Mouse (Mus musculus): ENCODE measurements around the gene Rlbp1. TPM values are rescaled to one million over a fixed set of nuclear protein-coding genes. Genes with fewer than 3 reads are reported as not detected.
A peak's percentile ranks its signal among the peaks of the same experiment; 100 is the strongest.

Rlbp1 gene
- polyA plus RNA-seq, 1 experiment from 2014 or later, result 0.07 TPM

DNA sequence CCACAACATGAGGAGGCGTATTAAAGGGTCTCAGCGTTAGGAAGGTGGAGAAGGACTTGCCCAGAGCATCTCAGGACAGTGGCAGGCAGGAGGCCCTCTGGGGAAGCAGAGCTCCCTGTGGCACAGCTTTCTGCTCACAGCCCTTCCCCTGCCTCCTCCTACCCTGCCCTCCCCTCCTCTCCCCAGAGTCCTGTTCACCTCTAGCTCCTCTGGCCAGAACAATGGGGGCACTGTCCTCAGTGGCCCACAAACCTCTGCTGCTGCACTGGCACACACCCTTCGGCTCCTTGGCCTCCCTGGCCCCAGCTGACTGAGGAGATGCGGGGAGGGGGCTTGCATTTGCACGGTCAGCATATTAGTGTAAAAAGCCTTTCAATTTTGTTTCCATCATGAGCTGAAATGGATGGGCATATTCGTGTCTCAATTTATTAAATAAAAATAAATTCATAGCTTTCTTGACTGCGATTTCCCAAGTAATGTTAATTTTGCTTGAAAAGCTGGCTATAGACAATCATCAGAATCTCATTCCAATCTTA is 1.9 kb upstream of the Rlbp1 start:
- no peak for ATAC-seq (ENCODE audit: low read depth)
- WGBS (ENCODE audit: insufficient replicate concordance), result 66% methylated on average over 7 of the region's 7 CpGs
- no peaks in the 10 kb centered on the region for H3K36me3 ChIP-seq (ENCODE audit: control insufficient read depth, insufficient read depth)

DNA sequence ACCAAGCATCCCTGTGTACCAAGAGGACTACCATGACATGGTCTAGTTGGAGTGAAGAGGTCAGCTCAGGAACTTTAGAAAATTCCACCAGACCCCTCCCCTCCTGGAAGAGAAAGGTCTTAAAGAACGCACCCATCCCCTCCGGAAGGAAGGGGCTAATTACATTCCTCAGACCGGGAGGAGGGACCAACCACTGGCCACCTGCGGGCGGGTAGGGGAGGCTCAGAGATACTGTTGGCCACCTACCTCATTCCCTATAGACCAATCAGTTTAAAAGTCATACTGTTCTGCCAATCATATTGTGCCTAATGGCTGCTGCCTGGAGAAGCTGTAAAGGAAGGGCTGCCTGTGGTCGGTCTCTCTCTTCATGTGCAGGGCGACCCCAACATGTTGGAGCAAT is 1.1 kb upstream of the Rlbp1 start:
- Histone ChIP-seq H3K4me1 (ENCODE audit: control insufficient read depth, low read depth, low read length) (peaks cover 7% of the 10 kb centered on the region), H3K36me3 (ENCODE audit: control insufficient read depth, insufficient read depth) (no peaks in the 10 kb centered on the region), H3K4me2 (ENCODE audit: low read depth, low read length) (no peak overlapping the region), H3K9ac (ENCODE audit: low read depth, low read length) (no peak overlapping the region), H3K27me3 (ENCODE audit: control insufficient read depth, insufficient read depth, low read depth, low read length) (no peaks in the 10 kb centered on the region), H3K9me3 (replicated peaks; ENCODE audit: control insufficient read depth, low read length) (no peaks in the 10 kb centered on the region), H3K27ac (ENCODE audit: low read length) (no peak overlapping the region), H3K4me3 (ENCODE audit: low read depth, low read length) (no peak overlapping the region)
- no peak for ATAC-seq (ENCODE audit: low read depth)
- WGBS (ENCODE audit: insufficient replicate concordance), result 44% methylated on average over 7 of the region's 7 CpGs

More for the DNA sequence above, 1.9 kb upstream of the Rlbp1 start:
- Histone ChIP-seq H3K9me3 (replicated peaks; ENCODE audit: control insufficient read depth, low read length) (no peaks in the 10 kb centered on the region), H3K9ac (ENCODE audit: low read depth, low read length) (no peak overlapping the region), H3K27ac (ENCODE audit: low read length) (no peak overlapping the region), H3K4me1 (ENCODE audit: control insufficient read depth, low read depth, low read length) (peaks cover 8% of the 10 kb centered on the region), H3K4me3 (ENCODE audit: low read depth, low read length) (no peak overlapping the region), H3K27me3 (ENCODE audit: control insufficient read depth, insufficient read depth, low read depth, low read length) (no peaks in the 10 kb centered on the region), H3K4me2 (ENCODE audit: low read depth, low read length) (no peak overlapping the region)

DNA sequence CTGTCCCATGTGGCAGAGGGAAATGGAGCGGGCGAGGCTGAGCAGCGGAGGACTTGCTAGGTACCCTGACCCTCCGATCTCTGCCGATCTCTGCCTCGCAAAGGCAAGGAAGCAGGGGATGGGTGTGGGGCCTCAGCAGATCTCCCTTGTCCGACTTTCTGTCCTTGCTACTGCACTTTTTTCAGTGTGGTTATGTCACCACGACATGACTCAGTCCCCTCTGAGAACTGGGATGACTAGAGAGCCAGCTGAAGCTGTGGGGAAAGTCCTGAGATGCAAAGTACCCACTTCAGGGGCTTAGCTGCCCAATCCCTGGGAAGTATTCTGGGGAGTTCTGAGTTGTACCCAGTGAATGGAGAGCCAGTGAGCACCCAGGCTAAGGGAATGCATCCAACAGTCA is 292 bp upstream of the Rlbp1 start:
- no peak overlapping the region for H3K4me2 ChIP-seq (ENCODE audit: low read depth, low read length)
- H3K36me3 ChIP-seq (ENCODE audit: control insufficient read depth, insufficient read depth), result no peaks in the 10 kb centered on the region
- no peaks in the 10 kb centered on the region for H3K9me3 ChIP-seq (replicated peaks; ENCODE audit: control insufficient read depth, low read length)
- peaks cover 4% of the 10 kb centered on the region for H3K4me1 ChIP-seq (ENCODE audit: control insufficient read depth, low read depth, low read length)
- H3K27ac ChIP-seq (ENCODE audit: low read length), result no peak overlapping the region
- H3K4me3 ChIP-seq (ENCODE audit: low read depth, low read length), result no peak overlapping the region
- no peak for ATAC-seq (ENCODE audit: low read depth)
- WGBS (ENCODE audit: insufficient replicate concordance), result 47% methylated on average over 8 of the region's 8 CpGs
- no peak overlapping the region for H3K9ac ChIP-seq (ENCODE audit: low read depth, low read length)
- no peaks in the 10 kb centered on the region for H3K27me3 ChIP-seq (ENCODE audit: control insufficient read depth, insufficient read depth, low read depth, low read length)

DNA sequence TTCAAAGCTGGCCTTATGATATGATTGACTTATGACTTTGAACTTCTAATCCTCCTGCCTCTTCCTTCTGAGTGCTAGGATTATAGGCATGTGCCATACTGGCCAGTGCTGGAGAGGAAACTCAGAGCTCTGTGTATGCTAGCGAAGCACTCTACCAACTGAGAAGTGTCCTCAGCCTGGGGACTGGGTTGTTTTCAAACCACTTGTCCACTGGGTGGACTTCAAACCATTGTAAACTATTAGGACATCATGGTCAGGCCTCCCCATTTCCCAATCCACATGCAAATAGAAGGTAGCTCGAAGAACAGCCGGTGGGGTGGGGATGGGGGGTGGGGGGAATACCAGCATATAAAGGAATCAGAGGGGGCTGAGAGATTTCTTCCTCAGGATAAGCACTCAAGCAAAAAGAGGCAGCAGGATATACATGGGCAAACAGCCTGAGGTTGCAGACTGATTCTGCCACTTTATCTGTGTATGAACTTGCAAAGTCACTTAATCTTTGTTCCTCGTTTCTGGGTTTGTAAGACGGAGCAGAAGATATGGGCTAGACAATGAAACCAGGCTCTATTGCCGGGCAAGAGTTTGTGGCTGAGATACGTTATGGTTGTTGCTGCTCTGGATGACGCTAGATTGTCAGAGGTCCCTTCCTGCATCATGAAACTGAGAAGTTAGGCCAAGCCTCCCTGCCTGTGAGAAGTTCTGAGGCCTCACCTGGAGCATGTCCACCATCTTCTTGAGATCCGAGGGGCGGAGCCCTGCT is 10.2 kb downstream of the Rlbp1 start:
- Histone ChIP-seq H3K27me3 (ENCODE audit: control insufficient read depth, insufficient read depth, low read depth, low read length) (peaks cover 4% of the 10 kb centered on the region; the same call in 1 of the 2 replicates), H3K4me1 (ENCODE audit: control insufficient read depth, low read depth, low read length) (peaks cover 6% of the 10 kb centered on the region), H3K9ac (ENCODE audit: low read depth, low read length) (no peak overlapping the region; the same call in 1 of the 2 replicates), H3K4me3 (ENCODE audit: low read depth, low read length) (no peak overlapping the region), H3K36me3 (ENCODE audit: control insufficient read depth, insufficient read depth) (no peaks in the 10 kb centered on the region), H3K27ac (ENCODE audit: low read length) (peak overlapping the region; percentile 13; the same call in 1 of the 2 replicates), H3K9me3 (replicated peaks; ENCODE audit: control insufficient read depth, low read length) (no peaks in the 10 kb centered on the region), H3K4me2 (ENCODE audit: low read depth, low read length) (no peak overlapping the region)
- ATAC-seq (ENCODE audit: low read depth), result peak; percentile 82
- WGBS (ENCODE audit: insufficient replicate concordance), result 29% methylated on average over 10 of the region's 10 CpGs

GRCm38 (mm10) chr7:79375594-79375993 is 11.3 kb downstream of the Rlbp1 start:
- H3K4me2 ChIP-seq (ENCODE audit: low read depth, low read length), result no peak overlapping the region
- 70% methylated on average over 5 of the region's 5 CpGs for WGBS (ENCODE audit: insufficient replicate concordance)

GRCm38 (mm10) chr7:79374017-79374416 is 12.8 kb downstream of the Rlbp1 start:
- H3K4me1 ChIP-seq (ENCODE audit: control insufficient read depth, low read depth, low read length), result peaks cover 6% of the 10 kb centered on the region
- no peak for ATAC-seq (ENCODE audit: low read depth)
- H3K9me3 ChIP-seq (replicated peaks; ENCODE audit: control insufficient read depth, low read length), result no peaks in the 10 kb centered on the region
- no peak overlapping the region for H3K27ac ChIP-seq (ENCODE audit: low read length)
- H3K36me3 ChIP-seq (ENCODE audit: control insufficient read depth, insufficient read depth), result no peaks in the 10 kb centered on the region
- no peak overlapping the region for H3K9ac ChIP-seq (ENCODE audit: low read depth, low read length)
- H3K4me2 ChIP-seq (ENCODE audit: low read depth, low read length), result no peak overlapping the region
- no peaks in the 10 kb centered on the region; the same call in 1 of the 2 replicates for H3K27me3 ChIP-seq (ENCODE audit: control insufficient read depth, insufficient read depth, low read depth, low read length)
- no peak overlapping the region for H3K4me3 ChIP-seq (ENCODE audit: low read depth, low read length)

More at GRCm38 (mm10) chr7:79375594-79375993, 11.3 kb downstream of the Rlbp1 start:
- H3K4me3 ChIP-seq (ENCODE audit: low read depth, low read length), result no peak overlapping the region
- peaks cover 6% of the 10 kb centered on the region for H3K4me1 ChIP-seq (ENCODE audit: control insufficient read depth, low read depth, low read length)
- H3K27me3 ChIP-seq (ENCODE audit: control insufficient read depth, insufficient read depth, low read depth, low read length), result peaks cover 4% of the 10 kb centered on the region; the same call in 1 of the 2 replicates
- no peak for ATAC-seq (ENCODE audit: low read depth)
- H3K27ac ChIP-seq (ENCODE audit: low read length), result no peak overlapping the region
- H3K9me3 ChIP-seq (replicated peaks; ENCODE audit: control insufficient read depth, low read length), result no peaks in the 10 kb centered on the region
- H3K9ac ChIP-seq (ENCODE audit: low read depth, low read length), result no peak overlapping the region
- no peaks in the 10 kb centered on the region for H3K36me3 ChIP-seq (ENCODE audit: control insufficient read depth, insufficient read depth)

GRCm38 (mm10) chr7:79371321-79371879 is 15.4 kb downstream of the Rlbp1 start:
- peak; percentile 75 for ATAC-seq (ENCODE audit: low read depth)

GRCm38 (mm10) chr7:79369416-79369815 is 17.4 kb downstream of the Rlbp1 start:
- Histone ChIP-seq H3K27ac (ENCODE audit: low read length) (no peak overlapping the region), H3K4me2 (ENCODE audit: low read depth, low read length) (no peak overlapping the region), H3K4me1 (ENCODE audit: control insufficient read depth, low read depth, low read length) (no peaks in the 10 kb centered on the region), H3K36me3 (ENCODE audit: control insufficient read depth, insufficient read depth) (no peaks in the 10 kb centered on the region), H3K27me3 (ENCODE audit: control insufficient read depth, insufficient read depth, low read depth, low read length) (no peaks in the 10 kb centered on the region; the same call in 1 of the 2 replicates), H3K4me3 (ENCODE audit: low read depth, low read length) (no peak overlapping the region), H3K9ac (ENCODE audit: low read depth, low read length) (no peak overlapping the region), H3K9me3 (replicated peaks; ENCODE audit: control insufficient read depth, low read length) (no peaks in the 10 kb centered on the region)
- WGBS (ENCODE audit: insufficient replicate concordance), result 36% methylated on average over 4 of the region's 4 CpGs
- ATAC-seq (ENCODE audit: low read depth), result no peak

More at GRCm38 (mm10) chr7:79371321-79371879, 15.4 kb downstream of the Rlbp1 start:
- Histone ChIP-seq H3K36me3 (ENCODE audit: control insufficient read depth, insufficient read depth) (no peaks in the 10 kb centered on the region), H3K4me2 (ENCODE audit: low read depth, low read length) (no peak overlapping the region), H3K27me3 (ENCODE audit: control insufficient read depth, insufficient read depth, low read depth, low read length) (no peaks in the 10 kb centered on the region; the same call in 1 of the 2 replicates), H3K9me3 (replicated peaks; ENCODE audit: control insufficient read depth, low read length) (no peaks in the 10 kb centered on the region), H3K4me1 (ENCODE audit: control insufficient read depth, low read depth, low read length) (no peaks in the 10 kb centered on the region), H3K9ac (ENCODE audit: low read depth, low read length) (no peak overlapping the region), H3K4me3 (ENCODE audit: low read depth, low read length) (no peak overlapping the region), H3K27ac (ENCODE audit: low read length) (no peak overlapping the region)
- WGBS (ENCODE audit: insufficient replicate concordance), result 10% methylated on average over 10 of the region's 10 CpGs

DNA sequence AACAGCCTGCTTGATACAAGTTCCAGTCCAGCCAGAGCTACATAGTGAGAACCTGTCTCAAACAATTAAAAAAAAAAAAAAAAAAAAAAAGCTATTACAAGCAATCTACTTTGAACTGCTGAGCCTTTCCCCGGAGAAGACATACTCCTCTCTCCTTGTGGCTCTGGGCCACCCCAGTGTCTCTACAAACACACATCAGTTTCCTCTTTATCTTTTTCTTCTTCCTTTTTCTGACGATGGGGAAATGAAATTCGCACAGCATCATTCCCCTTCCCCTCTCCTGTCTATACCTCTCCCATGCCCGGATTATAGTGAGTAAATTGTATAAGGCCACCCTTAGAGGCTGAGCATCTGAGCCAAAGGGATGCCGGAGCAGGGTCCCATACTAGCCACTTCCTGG is 18.2 kb downstream of the Rlbp1 start:
- 28% methylated on average over 5 of the region's 5 CpGs for WGBS (ENCODE audit: insufficient replicate concordance)
- no peak overlapping the region for H3K9ac ChIP-seq (ENCODE audit: low read depth, low read length)
- H3K27ac ChIP-seq (ENCODE audit: low read length), result no peak overlapping the region
- ATAC-seq (ENCODE audit: low read depth), result no peak
- H3K4me3 ChIP-seq (ENCODE audit: low read depth, low read length), result no peak overlapping the region
- no peaks in the 10 kb centered on the region for H3K9me3 ChIP-seq (replicated peaks; ENCODE audit: control insufficient read depth, low read length)
- no peaks in the 10 kb centered on the region for H3K4me1 ChIP-seq (ENCODE audit: control insufficient read depth, low read depth, low read length)
- H3K4me2 ChIP-seq (ENCODE audit: low read depth, low read length), result no peak overlapping the region
- no peaks in the 10 kb centered on the region; the same call in 1 of the 2 replicates for H3K27me3 ChIP-seq (ENCODE audit: control insufficient read depth, insufficient read depth, low read depth, low read length)
- no peaks in the 10 kb centered on the region for H3K36me3 ChIP-seq (ENCODE audit: control insufficient read depth, insufficient read depth)

Measured in liver, embryonic 16.5 days (tissue).